Mouse (Mus musculus) liver, embryonic 14.5 days (tissue): ENCODE data around the gene Capzb. TPM values are rescaled to one million over a fixed set of nuclear protein-coding genes. Genes with fewer than 3 reads are reported as not detected.

Experiments
- ATAC-seq: fragments of 200-750 bp; cut with Nextera tagmentation; 2 replicates; pipeline ENCODE4 v1.8.0; 2017; ENCODE audit warnings: moderate number of reproducible peaks, mild to moderate bottlenecking, moderate library complexity; ENCODE audit not compliant: insufficient read depth
- DNase-seq, 3 experiments: peaks; one replicate each; pipeline ENCODE4 v3.0.0-alpha.2; 2012 to 2013; ENCODE audit warnings: low read depth in 3 of 3, low spot score in 3 of 3
- H3K27ac ChIP-seq: fragments of 300-500 bp; sonication (generic); 2 replicates; pipeline ENCODE4 v1.5.1; 2014; ENCODE audit warnings: moderate library complexity, mild to moderate bottlenecking, control low read depth, inconsistent platforms
- H3K27me3 ChIP-seq: fragments of 300-500 bp; sonication (generic); 2 replicates; pipeline ENCODE4 v1.6.1; 2014; ENCODE audit warnings: mild to moderate bottlenecking, low read length, moderate library complexity; ENCODE audit not compliant: control insufficient read depth, insufficient read depth
- H3K36me3 ChIP-seq: fragments of 300-500 bp; sonication (generic); replicated peaks from 2 replicates; pipeline ENCODE4 v1.6.1; 2014; ENCODE audit warnings: low read depth; ENCODE audit not compliant: control insufficient read depth, insufficient read depth
- H3K4me1 ChIP-seq, 2 experiments: fragments of 200-500 bp in 1 of 2; fragments of 300-500 bp in 1 of 2; sonication (generic) in 1 of 2; replicated peaks; 2 replicates each; pipeline ENCODE4 v1.6.1; 2012 to 2014; ENCODE audit warnings: antibody characterized with exemption in 1 of 2, inconsistent platforms in 1 of 2, low read length in 1 of 2; ENCODE audit not compliant: control insufficient read depth in 2 of 2, insufficient read depth in 2 of 2
- H3K4me2 ChIP-seq: fragments of 300-500 bp; sonication (generic); 2 replicates; pipeline ENCODE4 v1.6.1; 2014; ENCODE audit warnings: low read depth, mild to moderate bottlenecking, control low read depth, moderate library complexity
- H3K4me3 ChIP-seq, 2 experiments: fragments of 200-500 bp in 1 of 2; fragments of 300-500 bp in 1 of 2; sonication (generic) in 1 of 2; 2 replicates each; pipeline ENCODE4 v1.5.1; 2012 to 2014; ENCODE audit warnings: low read depth in 2 of 2, low read length in 2 of 2, mild to moderate bottlenecking in 2 of 2, control low read depth in 1 of 2, inconsistent platforms in 1 of 2, moderate library complexity in 1 of 2; ENCODE audit not compliant: insufficient read depth in 1 of 2
- H3K9ac ChIP-seq: fragments of 300-500 bp; sonication (generic); replicated peaks from 2 replicates; pipeline ENCODE4 v1.6.1; 2014; ENCODE audit warnings: mild to moderate bottlenecking, control low read depth, moderate library complexity
- H3K9me3 ChIP-seq: fragments of 300-500 bp; sonication (generic); 2 replicates; pipeline ENCODE4 v1.6.1; 2016; ENCODE audit warnings: low read length, mixed read lengths; ENCODE audit not compliant: control insufficient read depth
- CTCF ChIP-seq: IDR thresholded peaks from 2 replicates; pipeline ENCODE4 v1.5.1; 2016; ENCODE audit warnings: antibody characterized with exemption, low read depth, control low read depth
- EP300 ChIP-seq: IDR thresholded peaks from 2 replicates; pipeline ENCODE4 v1.6.1; 2016; ENCODE audit warnings: antibody characterized with exemption, low read depth
- WGBS: fragments of 180-500 bp; shearing (Covaris S2); extraction: QIAGEN DNeasy Blood & Tissue Kit; methylation state at CpG from one replicate; pipeline ENCODE4 v1.1.7; 2014; ENCODE audit not compliant: insufficient replicate concordance; 5-methylcytosine and 5-hydroxymethylcytosine counted together
- polyA plus RNA-seq, 2 experiments: library from polyadenylated mRNA; depleted of rRNA in 1 of 2; stranded (reverse) in 1 of 2; unstranded in 1 of 2; fragments of >200 nt; fragmentation: Nextera tagmentation in 1 of 2; extraction: Ambion mirVana in 1 of 2; gene quantifications; 2 replicates each; pipeline versions ENCODE4 v1.2.1 to v1.2.3; 2012 to 2014

Capzb gene
- polyA plus RNA-seq, 2 experiments = 63.0 to 110 TPM

DNA sequence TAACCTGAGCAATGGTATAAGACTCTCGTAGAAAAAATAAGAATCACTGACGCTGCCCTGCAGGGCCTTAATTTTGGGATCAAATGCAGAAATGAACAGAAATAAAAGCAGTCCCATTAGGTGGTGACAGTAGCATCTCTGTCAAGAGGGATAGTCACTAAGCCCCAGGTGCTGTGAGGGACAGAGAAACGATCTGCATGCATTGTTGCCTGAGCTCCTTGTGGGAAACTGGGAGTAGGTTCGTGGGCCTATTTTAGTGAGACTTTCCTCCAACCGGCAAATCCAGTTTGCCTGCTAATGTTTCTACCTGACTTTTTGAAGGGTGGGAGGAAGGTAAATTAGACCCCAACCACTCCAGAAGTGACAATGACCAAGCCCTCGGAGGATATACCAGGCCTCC is 28.6 kb upstream of the Capzb start:
- Histone ChIP-seq H3K4me3 (no peak overlapping the region), H3K4me2 (no peak overlapping the region), H3K9ac (no peak overlapping the region), H3K4me1 (no peaks in the 10 kb centered on the region; a peak in 1 of 4 replicates), H3K27ac (no peak overlapping the region), H3K27me3 (no peaks in the 10 kb centered on the region), H3K9me3 (no peaks in the 10 kb centered on the region), H3K36me3 (no peaks in the 10 kb centered on the region)
- no peak for TF ChIP-seq CTCF
- TF ChIP-seq EP300 = no peak
- no peak for DNase-seq
- no peak for ATAC-seq
- WGBS = 75% methylated on average over 6 of the region's 6 CpGs

DNA sequence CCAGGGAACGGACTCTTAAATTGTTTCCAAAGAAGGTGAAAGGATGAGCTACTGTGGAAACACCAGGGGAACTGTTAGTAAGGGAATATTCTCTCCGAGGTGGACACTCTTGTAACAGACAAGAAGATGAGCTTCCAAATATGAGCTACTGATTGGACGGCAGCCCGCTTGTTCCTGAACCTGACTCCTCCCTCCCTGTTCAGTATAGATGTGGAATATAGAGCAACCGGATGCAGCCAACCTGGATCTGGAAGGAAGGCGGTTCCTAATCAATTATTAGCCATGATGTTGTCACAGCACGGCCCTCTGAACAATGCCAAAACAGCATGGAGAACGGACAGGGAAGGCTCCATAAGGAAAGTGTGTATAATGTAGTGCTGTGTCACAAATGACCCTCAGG is 27.4 kb upstream of the Capzb start:
- Histone ChIP-seq H3K9ac (no peak overlapping the region), H3K4me2 (no peak overlapping the region), H3K4me3 (no peak overlapping the region), H3K27me3 (no peaks in the 10 kb centered on the region), H3K4me1 (peaks cover 0 to 3% of the 10 kb centered on the region in 2 experiments; a peak in 2 of 4 replicates), H3K9me3 (no peaks in the 10 kb centered on the region), H3K36me3 (no peaks in the 10 kb centered on the region), H3K27ac (no peak overlapping the region)
- DNase-seq (no peak), ATAC-seq (no peak)
- no peak for TF ChIP-seq EP300
- TF ChIP-seq CTCF = no peak
- 70% methylated on average over 8 of the region's 8 CpGs for WGBS

DNA sequence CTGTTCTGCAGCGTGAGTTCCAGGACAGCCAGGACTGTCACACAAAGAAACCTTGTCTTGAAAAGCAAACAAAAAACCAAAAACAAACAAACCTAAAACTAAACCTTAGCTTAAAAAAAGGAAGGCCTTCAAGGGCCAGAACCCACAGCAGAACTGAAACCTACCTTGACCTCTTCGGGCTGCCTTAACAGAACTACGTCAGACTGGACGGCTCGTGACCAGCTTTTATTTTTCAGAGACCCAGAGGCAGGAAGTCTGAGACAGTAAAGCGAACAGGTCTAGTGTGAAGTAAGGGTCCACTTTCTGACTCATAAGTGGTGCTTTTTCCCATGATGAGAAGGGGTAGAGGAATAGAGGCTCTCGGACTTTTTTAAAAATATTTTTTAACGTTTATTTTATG is 26.5 kb upstream of the Capzb start:
- Histone ChIP-seq H3K4me2 (no peak overlapping the region), H3K4me1 (peaks cover 0 to 3% of the 10 kb centered on the region in 2 experiments; a peak in 2 of 4 replicates), H3K4me3 (no peak overlapping the region), H3K9ac (no peak overlapping the region), H3K27me3 (no peaks in the 10 kb centered on the region), H3K27ac (no peak overlapping the region), H3K36me3 (no peaks in the 10 kb centered on the region), H3K9me3 (no peaks in the 10 kb centered on the region)
- TF ChIP-seq EP300 = no peak
- no peak for TF ChIP-seq CTCF
- ATAC-seq (no peak), DNase-seq (no peak)
- 69% methylated on average over 8 of the region's 8 CpGs for WGBS

DNA sequence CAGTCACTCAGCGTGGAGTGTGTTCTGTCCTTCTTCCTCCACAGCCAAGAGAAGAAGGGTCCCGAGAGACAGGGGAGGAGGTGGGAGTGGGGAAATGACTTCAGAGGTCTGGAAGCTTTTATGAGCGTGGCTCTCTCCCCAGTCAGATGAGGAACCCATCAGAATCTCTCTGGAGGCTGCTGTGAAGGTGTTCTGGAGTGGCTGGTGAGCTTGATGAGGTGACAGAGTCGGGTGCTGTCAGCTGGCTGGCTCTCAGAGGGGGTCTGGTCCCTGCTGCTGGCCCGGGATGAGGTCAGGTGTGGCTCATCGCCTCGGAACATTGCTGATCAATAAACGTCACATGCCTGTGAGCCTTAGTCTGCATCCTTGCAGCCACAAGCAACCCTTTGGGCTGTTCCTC is 25.6 kb upstream of the Capzb start:
- no peak for ATAC-seq
- no peaks in the 10 kb centered on the region for H3K9me3 ChIP-seq
- TF ChIP-seq CTCF (no peak), EP300 (no peak)
- peaks cover 0 to 3% of the 10 kb centered on the region in 2 experiments; a peak in 2 of 4 replicates for H3K4me1 ChIP-seq
- H3K27me3 ChIP-seq = no peaks in the 10 kb centered on the region
- H3K36me3 ChIP-seq = no peaks in the 10 kb centered on the region
- no peak overlapping the region for H3K4me2 ChIP-seq
- no peak overlapping the region for H3K27ac ChIP-seq
- H3K9ac ChIP-seq = no peak overlapping the region
- no peak overlapping the region for H3K4me3 ChIP-seq
- no peak for DNase-seq
- 58% methylated on average over 8 of the region's 8 CpGs for WGBS

DNA sequence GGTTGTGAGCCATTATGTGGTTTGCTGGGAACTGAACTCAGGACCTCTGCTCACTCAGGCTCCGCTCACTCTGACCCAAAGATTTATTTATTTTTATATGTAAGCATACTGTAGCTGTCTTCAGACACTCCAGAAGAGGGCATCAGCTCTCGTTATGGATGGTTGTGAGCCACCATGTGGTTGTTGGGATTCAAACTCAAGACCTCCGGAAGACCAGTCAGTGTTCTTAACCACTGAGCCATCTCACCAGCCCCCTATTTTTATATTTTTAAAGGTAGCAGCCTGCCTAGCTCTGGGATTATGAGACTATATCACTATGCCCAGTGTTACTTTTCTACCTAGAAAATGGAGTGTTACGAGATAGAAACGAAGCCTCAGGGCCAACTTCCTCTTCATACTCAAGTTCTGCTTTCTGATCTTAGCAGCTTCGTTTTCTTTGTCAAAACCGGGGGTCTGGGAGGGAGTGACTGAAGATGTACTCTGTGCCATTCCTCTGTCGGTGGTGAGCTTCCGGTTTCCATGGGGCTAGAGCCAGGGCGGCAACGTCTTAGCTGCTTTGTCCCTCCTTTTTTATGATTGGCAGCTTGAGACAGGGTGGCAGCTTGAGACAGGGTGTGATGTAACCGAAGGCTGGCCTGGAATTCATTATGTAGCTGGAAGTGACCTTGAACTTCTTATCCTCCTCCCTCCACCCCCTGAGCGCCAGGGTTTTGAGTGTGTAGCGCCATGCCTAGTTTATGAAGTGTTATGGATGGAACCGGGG is 23.5 kb upstream of the Capzb start:
- Histone ChIP-seq H3K9me3 (no peaks in the 10 kb centered on the region), H3K4me2 (peak overlapping the region; percentile 26), H3K4me3 (no peak overlapping the region), H3K27me3 (no peaks in the 10 kb centered on the region), H3K9ac (no peak overlapping the region), H3K36me3 (no peaks in the 10 kb centered on the region), H3K27ac (no peak overlapping the region), H3K4me1 (peaks cover 0 to 3% of the 10 kb centered on the region in 2 experiments; a peak in 2 of 4 replicates)
- DNase-seq (no peak), ATAC-seq (peak; percentile 60)
- 28% methylated on average over 15 of the region's 15 CpGs for whole genome bisulfite sequencing
- TF ChIP-seq EP300 = no peak
